Mouse (Mus musculus): ENCODE results near the gene Gmfg.

Gene Gmfg

GRCm38 (mm10) chr7:28437964-28438363 is 717 bp downstream of the Gmfg start:
- no peak for DNase-seq (ENCODE audit: low spot score)

GRCm38 (mm10) chr7:28438771-28439170 is 1.5 kb downstream of the Gmfg start:
- no peak for DNase-seq (ENCODE audit: low spot score)

GRCm38 (mm10) chr7:28440739-28441138 is 3.5 kb downstream of the Gmfg start:
- DNase-seq (ENCODE audit: low spot score): no peak

GRCm38 (mm10) chr7:28441776-28442485 is 4.7 kb downstream of the Gmfg start:
- DNase-seq (ENCODE audit: low spot score): no peak

GRCm38 (mm10) chr7:28442688-28443087 is 5.4 kb downstream of the Gmfg start:
- DNase-seq (ENCODE audit: low spot score): no peak

- DNase-seq (ENCODE audit: low spot score): no peak
Observed at GRCm38 (mm10) chr7:28444344-28444974, 7.2 kb downstream of the Gmfg start.

- DNase-seq (ENCODE audit: low spot score): peak; percentile 62
Observed at GRCm38 (mm10) chr7:28446446-28446845, 9.2 kb downstream of the Gmfg start.

GRCm38 (mm10) chr7:28447101-28447830 is 10.0 kb downstream of the Gmfg start:
- DNase-seq (ENCODE audit: low spot score): peak; percentile 36

- peak; percentile 26 for DNase-seq (ENCODE audit: low spot score)
Observed at GRCm38 (mm10) chr7:28447865-28448820, 10.9 kb downstream of the Gmfg start.

- DNase-seq (ENCODE audit: low spot score): peak; percentile 21
Observed at GRCm38 (mm10) chr7:28451531-28452360, 14.5 kb downstream of the Gmfg start, which contains the start of gene Lrfn1. Gene Lrfn1 (plus strand): TSS chr7:28451980.

- DNase-seq (ENCODE audit: low spot score): no peak
Observed at GRCm38 (mm10) chr7:28452361-28453005, 15.2 kb downstream of the Gmfg start.

GRCm38 (mm10) chr7:28460361-28460760 is 23.1 kb downstream of the Gmfg start:
- DNase-seq (ENCODE audit: low spot score): no peak

- no peak for DNase-seq (ENCODE audit: low spot score)
Observed at GRCm38 (mm10) chr7:28462769-28463168, 25.5 kb downstream of the Gmfg start.

- DNase-seq (ENCODE audit: low spot score): peak; percentile 55
Observed at GRCm38 (mm10) chr7:28464416-28465212, 27.4 kb downstream of the Gmfg start.

GRCm38 (mm10) chr7:28466721-28467212 is 29.5 kb downstream of the Gmfg start:
- DNase-seq (ENCODE audit: low spot score): no peak

- DNase-seq (ENCODE audit: low spot score): no peak
Observed at GRCm38 (mm10) chr7:28467213-28467751, 30.0 kb downstream of the Gmfg start.

- no peak for DNase-seq (ENCODE audit: low spot score)
Observed at GRCm38 (mm10) chr7:28476191-28476590, 38.9 kb downstream of the Gmfg start.

GRCm38 (mm10) chr7:28477363-28477762 is 40.1 kb downstream of the Gmfg start:
- DNase-seq (ENCODE audit: low spot score): no peak

- DNase-seq (ENCODE audit: low spot score): no peak
Observed at GRCm38 (mm10) chr7:28478854-28479253, 41.6 kb downstream of the Gmfg start.

All from MN1 (cell line).